Mouse (Mus musculus) forebrain, embryonic 11.5 days (tissue): ENCODE measurements around the gene Pik3r1. TPM values are rescaled to one million over a fixed set of nuclear protein-coding genes. Genes with fewer than 3 reads are reported as not detected.

Experiments
- ATAC-seq: fragments of 200-750 bp; cut with Nextera tagmentation; replicated peaks from 2 replicates; pipeline ENCODE4 v1.8.0; 2017; ENCODE audit warnings: moderate TSS enrichment; ENCODE audit not compliant: low FRiP score
- DNase-seq: peaks from one replicate; pipeline ENCODE4 v3.0.0-alpha.2; 2017; ENCODE audit warnings: low spot score
- H3K27ac ChIP-seq: fragments of 300-500 bp; sonication (generic); 2 replicates; pipeline ENCODE4 v1.5.1; 2014; ENCODE audit warnings: low read depth, low read length
- H3K27me3 ChIP-seq: fragments of 300-500 bp; sonication (generic); 2 replicates; pipeline ENCODE4 v1.6.1; 2014; ENCODE audit warnings: mild to moderate bottlenecking, low read length, mixed read lengths; ENCODE audit not compliant: control insufficient read depth, insufficient read depth
- H3K36me3 ChIP-seq: fragments of 300-500 bp; sonication (generic); 2 replicates; pipeline ENCODE4 v1.6.1; 2014; ENCODE audit warnings: mild to moderate bottlenecking, low read length, moderate library complexity, mixed read lengths; ENCODE audit not compliant: control insufficient read depth, insufficient read depth
- H3K4me1 ChIP-seq: fragments of 300-500 bp; sonication (generic); replicated peaks from 2 replicates; pipeline ENCODE4 v1.6.1; 2014; ENCODE audit warnings: low read length, mixed read lengths; ENCODE audit not compliant: control insufficient read depth, insufficient read depth
- H3K4me2 ChIP-seq: fragments of 300-500 bp; sonication (generic); 2 replicates; pipeline ENCODE4 v1.6.1; 2014; ENCODE audit warnings: low read depth, mild to moderate bottlenecking, low read length, moderate library complexity, mixed read lengths; ENCODE audit not compliant: severe bottlenecking
- H3K4me3 ChIP-seq: fragments of 300-500 bp; sonication (generic); 2 replicates; pipeline ENCODE4 v1.5.1; 2014; ENCODE audit warnings: low read depth, low read length
- H3K9ac ChIP-seq: fragments of 300-500 bp; sonication (generic); 2 replicates; pipeline ENCODE4 v1.6.1; 2014; ENCODE audit warnings: low read length
- H3K9me3 ChIP-seq: fragments of 300-500 bp; sonication (generic); 2 replicates; pipeline ENCODE4 v1.6.1; 2016; ENCODE audit warnings: low read length, mixed read lengths; ENCODE audit not compliant: control insufficient read depth
- WGBS: fragments of 180-500 bp; shearing (Covaris S2); extraction: QIAGEN DNeasy Blood & Tissue Kit; methylation state at CpG from one replicate; pipeline ENCODE4 v1.1.7; 2014; 5-methylcytosine and 5-hydroxymethylcytosine counted together
- polyA plus RNA-seq: library from polyadenylated mRNA; unstranded; fragments of >200 nt; fragmentation: Nextera tagmentation; extraction: Ambion mirVana; gene quantifications from 2 replicates; pipeline ENCODE4 v1.2.1, GENCODE M21; 2014

Pik3r1 gene
- polyA plus RNA-seq, 1 experiment from 2014 or later, result 18.3 TPM

- H3K4me3 ChIP-seq, result no peak overlapping the region
- no peaks in the 10 kb centered on the region for H3K27me3 ChIP-seq
- DNase-seq, result no peak
- no peaks in the 10 kb centered on the region for H3K9me3 ChIP-seq
- H3K9ac ChIP-seq, result no peak overlapping the region
- no peak overlapping the region for H3K27ac ChIP-seq
- H3K4me1 ChIP-seq, result no peaks in the 10 kb centered on the region
- ATAC-seq, result no peak
- H3K36me3 ChIP-seq, result no peaks in the 10 kb centered on the region
- H3K4me2 ChIP-seq, result no peak overlapping the region
- 54% methylated on average over 6 of the region's 6 CpGs for WGBS
These were observed 29.2 kb downstream of the Pik3r1 start for GRCm38 (mm10) chr13:101738769-101739168.

DNA sequence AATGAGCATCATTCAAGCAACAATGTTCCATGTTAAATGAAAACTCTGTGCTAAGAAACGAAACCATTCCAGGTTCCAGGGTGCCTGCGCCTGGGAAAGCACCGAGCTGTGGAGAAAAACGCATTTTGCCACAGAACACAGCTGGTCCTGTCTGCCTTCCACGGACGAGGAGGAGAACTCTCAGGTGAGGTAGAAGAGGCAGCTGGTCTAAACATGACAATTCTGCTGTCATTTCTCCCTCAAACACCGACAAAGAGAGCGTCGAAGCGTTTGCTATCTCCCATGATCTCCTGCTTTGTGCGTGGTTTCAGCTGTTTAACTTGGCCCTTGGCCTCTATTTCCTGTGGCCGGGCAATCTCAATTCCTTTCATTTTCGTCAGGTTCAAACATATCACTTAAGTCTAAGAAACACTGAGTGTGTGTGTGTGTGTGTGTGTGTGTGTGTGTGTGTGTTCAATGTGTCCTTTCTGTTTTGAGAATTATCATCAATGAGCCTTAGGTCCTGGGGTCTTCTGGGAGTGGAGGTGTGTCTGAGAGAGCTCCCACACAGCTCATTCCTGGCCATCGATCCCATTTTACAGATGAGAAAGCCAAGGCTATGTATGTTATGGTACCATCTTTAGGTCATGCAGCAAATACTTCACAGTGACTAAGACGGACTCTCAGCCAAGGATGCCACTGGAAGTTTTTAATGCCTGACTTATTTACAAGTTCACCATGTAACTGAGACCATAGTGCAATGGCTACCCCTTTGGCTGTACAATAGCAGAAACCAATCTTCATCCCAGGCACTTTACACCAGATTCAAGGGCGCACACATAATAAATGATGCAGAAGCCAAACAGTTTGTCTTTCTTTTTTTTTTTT lies 31.3 kb downstream of the Pik3r1 start:
- no peak overlapping the region for H3K9ac ChIP-seq
- H3K4me3 ChIP-seq, result no peak overlapping the region
- 84% methylated on average over 16 of the region's 16 CpGs for WGBS

DNA sequence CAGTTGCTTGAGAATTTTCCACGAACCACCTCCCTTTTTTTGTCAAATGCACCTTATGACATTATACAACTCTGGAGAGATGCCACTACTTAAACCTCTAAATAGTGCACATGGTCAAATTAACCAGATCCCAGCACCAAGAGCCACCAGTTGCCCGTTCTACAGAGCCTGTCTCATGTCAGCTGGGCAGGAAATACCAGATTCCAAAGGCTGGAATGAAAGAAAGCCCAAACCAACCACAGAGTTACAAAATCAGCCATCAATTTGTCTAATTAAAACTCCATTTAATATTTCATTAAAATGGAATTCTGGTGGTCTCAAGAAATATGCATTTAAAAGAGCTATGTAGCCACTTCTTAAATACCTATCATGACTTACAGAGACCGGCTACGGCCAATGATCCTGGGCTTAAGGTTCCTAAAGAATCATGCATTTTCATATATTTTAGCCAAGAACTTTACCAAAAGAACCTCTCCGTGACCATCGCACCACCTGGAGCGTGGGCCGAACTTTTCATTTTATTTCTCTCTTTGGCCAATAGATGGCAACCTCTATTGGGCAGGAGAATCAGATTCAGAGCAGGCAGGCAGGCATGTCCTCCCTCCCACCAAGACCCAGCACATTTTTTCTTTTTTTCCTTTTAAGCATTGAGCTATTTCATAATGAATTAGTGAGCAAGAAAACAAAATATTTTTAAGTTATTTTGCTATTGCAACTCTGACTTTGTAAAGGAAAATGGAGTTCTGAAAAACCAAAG lies 32.5 kb downstream of the Pik3r1 start:
- no peak overlapping the region for H3K4me2 ChIP-seq
- no peaks in the 10 kb centered on the region for H3K27me3 ChIP-seq
- no peak for ATAC-seq
- 73% methylated on average over 8 of the region's 8 CpGs for WGBS
- no peak overlapping the region for H3K4me3 ChIP-seq
- H3K36me3 ChIP-seq, result no peaks in the 10 kb centered on the region
- H3K9ac ChIP-seq, result no peak overlapping the region
- no peak overlapping the region for H3K27ac ChIP-seq
- DNase-seq, result no peak
- no peaks in the 10 kb centered on the region for H3K9me3 ChIP-seq
- H3K4me1 ChIP-seq, result no peaks in the 10 kb centered on the region

More for the DNA sequence above, 31.3 kb downstream of the Pik3r1 start:
- no peak overlapping the region for H3K27ac ChIP-seq
- H3K9me3 ChIP-seq, result no peaks in the 10 kb centered on the region
- no peaks in the 10 kb centered on the region for H3K36me3 ChIP-seq
- no peaks in the 10 kb centered on the region for H3K4me1 ChIP-seq
- no peak overlapping the region for H3K4me2 ChIP-seq
- DNase-seq (no peak), ATAC-seq (no peak)
- H3K27me3 ChIP-seq, result no peaks in the 10 kb centered on the region

- H3K9ac ChIP-seq, result no peak overlapping the region
- no peak overlapping the region for H3K4me3 ChIP-seq
- 0 out of 2 replicates have a peak, but pooled peaks cover 4% of the 10 kb centered on the region for H3K4me1 ChIP-seq
- no peak overlapping the region for H3K4me2 ChIP-seq
- H3K9me3 ChIP-seq, result no peaks in the 10 kb centered on the region
- H3K36me3 ChIP-seq, result no peaks in the 10 kb centered on the region
- ATAC-seq (no peak), DNase-seq (no peak)
- no peaks in the 10 kb centered on the region for H3K27me3 ChIP-seq
- WGBS, result 85% methylated on average over 7 of the region's 7 CpGs
- H3K27ac ChIP-seq, result no peak overlapping the region
These were observed 33.8 kb downstream of the Pik3r1 start for GRCm38 (mm10) chr13:101734227-101734626.

- H3K4me1 ChIP-seq, result 0 out of 2 replicates have a peak, but pooled peaks cover 4% of the 10 kb centered on the region
- H3K4me2 ChIP-seq, result no peak overlapping the region
- H3K36me3 ChIP-seq, result no peaks in the 10 kb centered on the region
- no peak overlapping the region for H3K4me3 ChIP-seq
- H3K9me3 ChIP-seq, result no peaks in the 10 kb centered on the region
- no peak for DNase-seq
- 86% methylated on average over 10 of the region's 10 CpGs for WGBS
- H3K27me3 ChIP-seq, result no peaks in the 10 kb centered on the region
- no peak overlapping the region for H3K27ac ChIP-seq
- no peak overlapping the region for H3K9ac ChIP-seq
- no peak for ATAC-seq
These were observed 35.3 kb downstream of the Pik3r1 start for GRCm38 (mm10) chr13:101732675-101733074.

DNA sequence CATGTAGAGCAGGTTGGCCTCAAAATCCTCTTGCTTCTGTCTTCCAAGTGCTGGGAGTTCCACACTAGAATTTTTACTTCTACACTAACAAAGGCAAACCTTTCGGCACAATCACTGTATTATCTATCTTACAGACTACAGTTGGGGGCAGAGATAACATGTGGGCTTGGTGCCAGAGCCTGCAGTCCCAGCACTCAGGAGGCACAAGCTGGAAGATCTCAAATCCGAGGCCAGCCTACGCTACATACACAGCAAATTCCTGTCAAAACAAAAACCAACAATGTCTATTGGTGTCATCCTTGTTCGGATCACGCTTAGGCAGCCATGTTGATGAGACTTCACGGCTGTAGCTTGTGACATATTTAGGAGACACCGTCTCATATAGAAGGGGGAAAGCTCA lies 36.2 kb downstream of the Pik3r1 start:
- WGBS, result 87% methylated on average over 7 of the region's 7 CpGs

GRCm38 (mm10) chr13:101730351-101730750 lies 37.7 kb downstream of the Pik3r1 start:
- Histone ChIP-seq H3K9me3 (no peaks in the 10 kb centered on the region), H3K4me2 (no peak overlapping the region), H3K4me3 (no peak overlapping the region), H3K27ac (no peak overlapping the region), H3K36me3 (no peaks in the 10 kb centered on the region), H3K9ac (no peak overlapping the region), H3K4me1 (0 out of 2 replicates have a peak, but pooled peaks cover 4% of the 10 kb centered on the region), H3K27me3 (no peaks in the 10 kb centered on the region)
- 76% methylated on average over 8 of the region's 8 CpGs for WGBS
- DNase-seq (no peak), ATAC-seq (no peak)

More for the DNA sequence above, 36.2 kb downstream of the Pik3r1 start:
- Histone ChIP-seq H3K9ac (no peak overlapping the region), H3K4me1 (0 out of 2 replicates have a peak, but pooled peaks cover 4% of the 10 kb centered on the region), H3K36me3 (no peaks in the 10 kb centered on the region), H3K27me3 (no peaks in the 10 kb centered on the region), H3K4me2 (no peak overlapping the region), H3K9me3 (no peaks in the 10 kb centered on the region), H3K4me3 (no peak overlapping the region), H3K27ac (no peak overlapping the region)
- DNase-seq, result no peak
- ATAC-seq, result no peak

GRCm38 (mm10) chr13:101729248-101730055 lies 38.6 kb downstream of the Pik3r1 start:
- no peak overlapping the region for H3K4me2 ChIP-seq
- no peak overlapping the region for H3K4me3 ChIP-seq
- no peaks in the 10 kb centered on the region for H3K9me3 ChIP-seq
- WGBS, result 56% methylated on average over 4 of the region's 4 CpGs
- no peaks in the 10 kb centered on the region for H3K27me3 ChIP-seq
- no peak overlapping the region for H3K27ac ChIP-seq
- DNase-seq (no peak), ATAC-seq (peak; percentile 69)
- H3K9ac ChIP-seq, result no peak overlapping the region
- H3K4me1 ChIP-seq, result 0 out of 2 replicates have a peak, but pooled peaks cover 4% of the 10 kb centered on the region
- no peaks in the 10 kb centered on the region for H3K36me3 ChIP-seq
